Mouse (Mus musculus) kidney, embryonic 14.5 days (tissue): ENCODE measurements around the gene Wnt10b. TPM values are rescaled to one million over a fixed set of nuclear protein-coding genes. Genes with fewer than 3 reads are reported as not detected.

Source experiments
- ATAC-seq: fragments of 200-750 bp; cut with Nextera tagmentation; 2 replicates; pipeline ENCODE4 v1.8.0; 2017; ENCODE audit warnings: moderate number of reproducible peaks, mild to moderate bottlenecking, moderate TSS enrichment, moderate library complexity; ENCODE audit not compliant: low FRiP score, low TSS enrichment
- H3K27ac ChIP-seq: fragments of 300-500 bp; sonication (generic); 2 replicates; pipeline ENCODE4 v1.5.1; 2014; ENCODE audit warnings: low read depth, mild to moderate bottlenecking, low read length, moderate library complexity, mixed read lengths
- H3K27me3 ChIP-seq: fragments of 300-500 bp; sonication (generic); 2 replicates; pipeline ENCODE4 v1.6.1; 2014; ENCODE audit warnings: mild to moderate bottlenecking, low read length; ENCODE audit not compliant: control insufficient read depth, insufficient read depth
- H3K36me3 ChIP-seq: fragments of 300-500 bp; sonication (generic); 2 replicates; pipeline ENCODE4 v1.6.1; 2014; ENCODE audit warnings: low read length, mixed read lengths; ENCODE audit not compliant: control insufficient read depth, insufficient read depth
- H3K4me1 ChIP-seq: fragments of 300-500 bp; sonication (generic); 2 replicates; pipeline ENCODE4 v1.6.1; 2014; ENCODE audit warnings: low read length, mixed read lengths; ENCODE audit not compliant: control insufficient read depth, insufficient read depth
- H3K4me2 ChIP-seq: fragments of 300-500 bp; sonication (generic); replicated peaks from 2 replicates; pipeline ENCODE4 v1.6.1; 2014; ENCODE audit warnings: low read depth, mild to moderate bottlenecking, low read length
- H3K4me3 ChIP-seq: fragments of 300-500 bp; sonication (generic); 2 replicates; pipeline ENCODE4 v1.5.1; 2014; ENCODE audit warnings: mild to moderate bottlenecking, low read length
- H3K9ac ChIP-seq: fragments of 300-500 bp; sonication (generic); 2 replicates; pipeline ENCODE4 v1.6.1; 2014; ENCODE audit warnings: low read depth, mild to moderate bottlenecking, low read length, moderate library complexity
- H3K9me3 ChIP-seq: fragments of 300-500 bp; sonication (generic); 2 replicates; pipeline ENCODE4 v1.6.1; 2016; ENCODE audit warnings: low read length; ENCODE audit not compliant: control insufficient read depth
- WGBS: fragments of 180-500 bp; shearing (Covaris S2); extraction: QIAGEN DNeasy Blood & Tissue Kit; methylation state at CpG from one replicate; pipeline ENCODE4 v1.1.7; 2014; 5-methylcytosine and 5-hydroxymethylcytosine counted together
- polyA plus RNA-seq: library from polyadenylated mRNA; unstranded; fragments of >200 nt; fragmentation: Nextera tagmentation; extraction: Ambion mirVana; gene quantifications from 2 replicates; pipeline ENCODE4 v1.2.1, GENCODE M21; 2014

Gene Wnt10b
- polyA plus RNA-seq, 1 experiment from 2014 or later = not detected

DNA sequence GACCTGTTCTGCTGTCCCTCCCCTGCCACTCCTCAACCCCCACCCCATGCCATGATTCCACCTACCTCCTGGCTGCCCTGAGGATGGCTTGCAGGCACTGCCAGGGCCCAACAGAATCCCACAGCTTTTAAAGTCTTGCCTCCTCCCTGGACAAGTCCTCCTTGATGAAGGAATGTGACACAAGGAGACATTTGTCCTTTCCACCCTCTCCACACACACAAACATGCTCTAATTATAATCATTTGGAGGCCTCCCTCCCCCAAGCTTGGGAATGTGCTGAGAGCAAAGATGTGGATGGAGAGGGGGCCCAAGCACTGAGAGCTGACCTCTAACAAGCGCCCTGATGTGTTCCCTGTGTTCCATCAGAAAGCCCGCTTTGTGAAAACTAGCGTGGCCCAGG lies 31.4 kb upstream of the Wnt10b start, which contains the start of gene Ddn:
Gene Ddn, minus strand, starts transcription at position 101 of the 400 bp plus-strand sequence.
- Histone ChIP-seq H3K4me1 (peaks cover 17% of the 10 kb centered on the region), H3K36me3 (peaks cover 21% of the 10 kb centered on the region), H3K27me3 (peaks cover 58% of the 10 kb centered on the region), H3K4me3 (peak within 1 kb of the TSS; percentile 45), H3K9me3 (no peaks in the 10 kb centered on the region), H3K4me2 (peak within 1 kb of the TSS; percentile 58), H3K9ac (peak within 1 kb of the TSS; percentile 40; the same call in 1 of the 2 replicates), H3K27ac (no peak within 1 kb of the TSS; the same call in 1 of the 2 replicates)
- no peak for ATAC-seq
- 39% methylated on average over 3 of the region's 3 CpGs for whole genome bisulfite sequencing

DNA sequence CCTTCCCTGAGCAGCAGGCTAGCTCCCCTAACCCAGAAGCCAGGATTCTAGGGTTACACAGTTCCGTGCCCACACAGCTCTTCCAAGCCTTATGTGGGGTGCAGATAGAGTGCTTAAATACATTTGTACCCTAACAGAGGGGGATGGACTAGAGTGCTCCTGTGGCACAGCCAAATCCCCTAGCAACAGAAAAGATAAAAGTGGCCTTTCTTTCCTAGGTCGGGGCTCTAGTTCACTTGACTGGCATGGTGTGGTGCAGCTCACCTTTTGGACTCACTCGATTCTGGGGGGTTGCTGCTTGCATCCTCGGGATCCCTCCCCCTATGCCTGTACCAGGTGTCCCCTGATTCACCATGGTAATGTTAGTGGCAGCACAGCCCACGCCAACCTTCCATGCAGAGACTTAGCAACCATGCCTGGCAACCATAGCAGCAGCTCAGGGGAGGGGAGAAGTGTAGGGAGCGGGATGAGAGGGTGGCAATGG lies 30.7 kb upstream of the Wnt10b start:
- no peak for ATAC-seq
- H3K9me3 ChIP-seq = no peaks in the 10 kb centered on the region
- H3K36me3 ChIP-seq = peaks cover 15% of the 10 kb centered on the region
- WGBS = 6% methylated on average over 6 of the region's 6 CpGs
- H3K27ac ChIP-seq = no peak overlapping the region; the same call in 1 of the 2 replicates
- peaks cover 65% of the 10 kb centered on the region for H3K27me3 ChIP-seq
- no peak overlapping the region for H3K9ac ChIP-seq
- peak overlapping the region; percentile 45; the same call in 1 of the 2 replicates for H3K4me3 ChIP-seq
- peaks cover 17% of the 10 kb centered on the region for H3K4me1 ChIP-seq
- peak overlapping the region; percentile 58 for H3K4me2 ChIP-seq

DNA sequence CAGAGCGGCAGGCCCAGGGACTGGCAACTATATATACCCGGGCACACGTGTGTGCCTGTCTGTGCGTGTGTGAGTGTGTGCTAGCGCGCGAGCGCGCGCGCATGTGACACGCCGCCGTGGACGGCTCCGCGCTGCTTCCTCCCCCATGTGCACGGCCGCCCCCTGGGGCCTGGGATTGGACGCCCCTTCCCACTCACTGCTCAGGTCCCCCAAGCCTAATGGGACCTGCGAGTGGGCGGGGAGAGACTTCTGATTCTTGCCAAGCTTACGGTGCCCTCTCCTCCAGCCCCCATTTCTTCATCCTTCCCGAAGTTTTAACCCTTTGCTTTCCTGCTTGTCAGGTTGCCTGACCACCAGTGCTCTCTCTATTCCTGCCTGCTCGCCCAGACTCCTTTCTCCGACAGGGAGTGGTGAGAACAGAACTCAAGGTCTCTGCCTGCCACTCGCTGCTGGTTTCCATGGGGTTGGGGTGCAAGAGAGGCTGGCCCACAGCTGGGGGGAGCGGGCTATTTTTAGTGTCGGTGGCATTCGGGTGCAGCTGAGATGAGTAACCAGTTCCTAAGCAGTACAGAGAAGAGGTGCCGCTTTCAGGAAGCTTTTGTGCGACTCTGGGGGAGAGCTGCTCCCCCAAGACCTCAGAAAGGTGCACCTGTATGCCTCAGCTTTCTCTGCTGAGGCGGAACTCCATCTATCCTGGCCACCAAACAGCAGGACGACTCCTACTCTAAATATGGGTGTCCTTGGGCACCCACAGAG lies 30.1 kb upstream of the Wnt10b start:
- Histone ChIP-seq H3K9ac (peak overlapping the region; percentile 40), H3K9me3 (no peaks in the 10 kb centered on the region), H3K27ac (no peak overlapping the region), H3K4me1 (peaks cover 23% of the 10 kb centered on the region), H3K27me3 (peaks cover 71% of the 10 kb centered on the region), H3K36me3 (peaks cover 8% of the 10 kb centered on the region), H3K4me3 (peak overlapping the region; percentile 45), H3K4me2 (peak overlapping the region; percentile 58)
- 2% methylated on average over 24 of the region's 34 CpGs for WGBS
- no peak; the same call in 1 of the 2 replicates for ATAC-seq

DNA sequence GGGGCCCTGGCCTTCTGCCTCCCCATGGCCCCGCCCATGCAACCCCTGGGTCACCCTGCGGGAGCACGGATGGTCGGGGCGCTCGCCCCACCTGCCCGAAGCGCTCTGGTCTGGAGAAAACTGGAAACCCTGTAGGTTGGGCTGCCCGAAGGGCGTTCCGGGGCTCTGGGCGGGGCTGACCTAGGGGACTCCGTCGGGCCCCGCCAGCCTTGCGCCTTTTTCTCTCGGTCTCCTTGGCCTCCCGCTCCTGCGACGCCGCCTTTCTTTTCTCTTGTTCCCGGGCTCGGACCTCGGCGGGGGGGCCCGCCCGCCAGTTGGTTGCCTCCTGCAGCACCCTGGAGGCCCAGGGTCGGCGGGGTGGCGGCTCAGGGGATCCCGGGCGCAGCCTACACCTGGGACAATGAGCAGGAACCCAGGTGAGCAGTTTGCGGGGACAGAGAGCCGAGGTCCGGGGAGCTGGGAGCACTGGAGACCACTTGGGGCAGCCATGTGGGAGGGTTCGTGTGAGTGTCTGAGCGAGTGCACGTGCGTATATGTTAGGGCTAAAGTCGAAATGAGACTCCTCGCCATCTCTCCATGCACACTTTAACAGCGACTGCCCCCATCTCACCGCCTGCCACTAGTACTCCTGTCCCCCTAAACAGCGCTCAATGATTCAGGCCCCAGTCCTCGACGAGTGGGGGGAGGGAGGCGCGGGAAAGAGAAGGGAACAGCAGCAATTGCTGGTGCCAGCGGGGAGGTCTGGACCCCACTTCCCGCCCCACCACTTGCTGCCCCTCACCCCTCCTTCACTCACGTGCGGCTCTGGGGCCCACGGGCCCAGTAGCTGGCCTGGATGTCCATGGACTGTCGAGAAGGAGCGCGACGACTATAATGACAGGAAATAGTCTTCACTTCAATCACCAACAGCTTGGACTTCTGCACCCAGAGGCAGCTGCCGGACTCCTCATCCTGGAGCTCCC lies 29.1 kb upstream of the Wnt10b start:
- no peaks in the 10 kb centered on the region for H3K9me3 ChIP-seq
- no peak overlapping the region for H3K27ac ChIP-seq
- H3K4me2 ChIP-seq = peak overlapping the region; percentile 58
- 0 out of 2 replicates have a peak, but pooled peaks have one; percentile 22 for ATAC-seq
- under 1% methylated on average over 57 of the region's 58 CpGs for WGBS
- H3K36me3 ChIP-seq = no peaks in the 10 kb centered on the region
- H3K4me1 ChIP-seq = peaks cover 24% of the 10 kb centered on the region
- H3K27me3 ChIP-seq = peaks cover 81% of the 10 kb centered on the region
- H3K9ac ChIP-seq = peak overlapping the region; percentile 40
- H3K4me3 ChIP-seq = peak overlapping the region; percentile 45

DNA sequence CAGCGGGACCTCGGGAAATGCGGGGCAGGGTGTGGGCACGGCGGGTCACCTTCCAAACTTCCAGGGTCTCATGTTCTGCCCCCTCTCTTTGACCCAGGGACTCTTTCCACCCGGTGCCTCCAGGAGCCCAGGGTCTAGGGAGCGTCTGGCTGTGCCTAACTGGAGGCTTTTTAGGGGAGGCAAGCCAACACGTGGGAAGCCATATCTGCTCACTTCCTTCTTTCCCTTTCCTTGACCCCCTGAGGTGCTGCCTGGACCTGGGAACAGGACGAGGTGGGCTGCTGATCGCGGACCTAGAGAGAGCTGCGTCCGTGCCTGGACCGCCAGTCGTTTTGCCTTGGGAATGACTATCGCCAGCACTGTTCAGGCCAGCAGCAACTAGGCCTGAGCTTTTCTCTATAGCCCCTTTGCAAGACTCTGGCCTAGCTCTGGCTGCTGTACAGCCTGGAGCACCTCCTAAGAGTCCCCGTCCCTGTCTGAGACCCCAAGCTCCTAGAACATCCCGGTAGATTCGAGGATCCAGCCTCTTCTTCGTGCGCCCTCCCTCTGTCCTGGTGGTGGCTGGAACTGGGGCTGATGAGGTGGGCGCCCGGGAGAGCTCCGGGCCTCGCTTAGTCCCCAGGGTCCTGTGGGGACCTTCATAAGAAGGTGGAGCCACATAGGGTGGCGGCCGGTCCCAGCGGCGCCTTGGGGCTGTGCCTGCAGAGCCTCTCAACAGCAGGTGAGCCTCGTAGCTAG lies 28.3 kb upstream of the Wnt10b start:
- Histone ChIP-seq H3K4me2 (peak overlapping the region; percentile 71), H3K9ac (0 out of 2 replicates have a peak overlapping the region, but pooled peaks have one; percentile 37), H3K4me1 (peaks cover 24% of the 10 kb centered on the region), H3K27me3 (peaks cover 88% of the 10 kb centered on the region), H3K4me3 (peak overlapping the region; percentile 47), H3K36me3 (no peaks in the 10 kb centered on the region), H3K9me3 (no peaks in the 10 kb centered on the region), H3K27ac (no peak overlapping the region)
- WGBS = 6% methylated on average over 28 of the region's 30 CpGs
- 0 out of 2 replicates have a peak, but pooled peaks have one; percentile 5 for ATAC-seq

DNA sequence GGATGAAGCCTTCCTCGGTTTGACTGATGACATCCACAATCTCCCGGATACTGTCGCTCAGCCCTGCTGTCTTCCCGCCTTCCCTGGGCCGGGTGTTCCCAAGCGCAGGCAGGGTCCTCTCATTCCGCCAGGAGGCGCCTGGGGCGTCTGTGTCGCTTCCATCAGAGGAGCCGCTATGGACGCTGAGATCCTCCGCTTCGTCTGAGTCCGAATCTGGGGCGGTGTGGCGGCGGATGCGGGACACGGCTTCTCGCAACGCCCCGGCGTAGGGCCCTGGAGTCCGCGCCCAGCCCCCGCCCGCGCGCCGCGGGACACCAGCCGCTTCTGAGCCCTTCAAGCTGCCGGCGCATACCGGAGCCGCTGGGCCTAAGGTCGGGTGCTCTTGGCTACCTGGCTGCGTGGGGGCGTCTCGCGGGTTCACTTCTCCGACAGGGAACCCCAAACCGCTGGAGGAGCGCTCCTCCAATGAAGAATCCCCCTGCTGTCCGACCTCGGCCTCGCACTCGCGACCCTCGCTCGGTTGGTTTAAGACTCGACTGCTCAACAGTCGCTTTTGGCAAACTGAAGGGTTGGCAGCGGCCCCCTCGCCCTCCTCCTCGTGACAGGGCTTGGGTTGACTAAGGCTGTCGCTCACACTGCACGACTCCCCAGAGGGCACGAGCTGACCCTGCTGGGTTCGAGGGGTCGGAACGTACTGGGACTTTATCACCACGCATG lies 27.5 kb upstream of the Wnt10b start:
- WGBS = under 1% methylated on average over 64 of the region's 64 CpGs
- H3K4me1 ChIP-seq = peaks cover 24% of the 10 kb centered on the region
- H3K27me3 ChIP-seq = peaks cover 95% of the 10 kb centered on the region
- ATAC-seq = peak; percentile 61; the same call in 1 of the 2 replicates
- H3K4me3 ChIP-seq = peak overlapping the region; percentile 47
- H3K27ac ChIP-seq = no peak overlapping the region
- no peaks in the 10 kb centered on the region for H3K36me3 ChIP-seq
- peak overlapping the region; percentile 37; the same call in 1 of the 2 replicates for H3K9ac ChIP-seq
- H3K4me2 ChIP-seq = peak overlapping the region; percentile 71
- no peaks in the 10 kb centered on the region for H3K9me3 ChIP-seq

DNA sequence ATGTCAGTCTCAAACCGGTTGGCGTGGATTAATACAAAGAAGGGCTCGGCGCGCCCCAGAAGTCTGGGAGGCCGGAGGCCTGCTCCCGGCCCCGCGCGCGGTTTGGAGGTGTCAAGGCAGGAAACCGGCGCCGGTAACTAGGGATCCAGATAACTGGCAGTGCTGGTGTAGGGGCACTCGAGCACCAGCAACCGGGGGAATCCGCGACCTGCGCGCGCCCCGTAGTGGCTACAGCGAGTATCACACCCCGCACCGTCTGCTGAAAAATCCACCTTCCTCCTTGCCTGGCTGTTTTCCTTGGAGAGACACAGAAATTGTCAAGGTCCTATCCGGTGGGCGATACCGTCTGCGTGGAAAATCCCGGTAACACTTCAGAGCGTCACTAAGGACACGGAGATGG lies 26.1 kb upstream of the Wnt10b start:
- no peaks in the 10 kb centered on the region for H3K36me3 ChIP-seq
- ATAC-seq = no peak
- H3K4me1 ChIP-seq = peaks cover 24% of the 10 kb centered on the region
- no peaks in the 10 kb centered on the region for H3K9me3 ChIP-seq
- no peak overlapping the region for H3K9ac ChIP-seq
- H3K4me2 ChIP-seq = no peak overlapping the region; the same call in 1 of the 2 replicates
- peaks cover 99% of the 10 kb centered on the region for H3K27me3 ChIP-seq
- no peak overlapping the region for H3K27ac ChIP-seq
- under 1% methylated on average over 32 of the region's 32 CpGs for WGBS
- H3K4me3 ChIP-seq = peak overlapping the region; percentile 14

DNA sequence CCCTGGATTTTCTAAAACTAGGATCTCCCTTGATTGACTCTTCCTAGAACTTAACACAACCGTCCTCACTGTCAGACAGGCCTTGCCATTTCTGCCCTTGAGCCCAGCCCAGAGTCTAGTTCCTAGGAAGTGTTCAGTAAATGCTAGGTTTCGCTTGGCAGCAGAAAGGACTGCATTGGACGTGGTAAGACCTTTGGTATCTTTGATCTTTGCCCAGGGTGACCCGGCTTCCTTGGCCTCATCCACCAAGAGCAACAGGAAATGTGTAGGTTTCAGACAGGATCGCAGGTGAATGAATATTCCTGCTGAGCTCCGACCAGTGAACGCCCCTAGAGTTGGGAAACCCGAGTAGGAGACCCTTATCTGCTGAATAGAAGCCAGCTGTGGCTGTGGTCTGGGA lies 25.0 kb upstream of the Wnt10b start:
- 4% methylated on average over 8 of the region's 8 CpGs for WGBS
- Histone ChIP-seq H3K27me3 (peaks cover 99% of the 10 kb centered on the region), H3K9me3 (no peaks in the 10 kb centered on the region), H3K4me1 (peaks cover 26% of the 10 kb centered on the region), H3K27ac (no peak overlapping the region), H3K4me2 (no peak overlapping the region), H3K9ac (no peak overlapping the region), H3K4me3 (no peak overlapping the region), H3K36me3 (no peaks in the 10 kb centered on the region)
- no peak for ATAC-seq
